Mouse (Mus musculus): ENCODE data around the gene Tfdp2.

Gene Tfdp2

GRCm38 (mm10) chr9:96369654-96370384 lies 173.7 kb downstream of the Tfdp2 start:
- TF ChIP-seq GATA4 (IDR thresholded peaks at IDR 0.05; ENCODE audit: insufficient replicate concordance, low read length), result no peak

GRCm38 (mm10) chr9:96371075-96371474 lies 175.0 kb downstream of the Tfdp2 start:
- TF ChIP-seq GATA4 (IDR thresholded peaks at IDR 0.05; ENCODE audit: insufficient replicate concordance, low read length), result no peak
